Mouse (Mus musculus): ENCODE measurements around the gene Ets1. TPM values are rescaled to one million over a fixed set of nuclear protein-coding genes. Genes with fewer than 3 reads are reported as not detected.

Gene Ets1
- total RNA-seq, 2 experiments from 2014 or later = 10.6 to 11.3 TPM

DNA sequence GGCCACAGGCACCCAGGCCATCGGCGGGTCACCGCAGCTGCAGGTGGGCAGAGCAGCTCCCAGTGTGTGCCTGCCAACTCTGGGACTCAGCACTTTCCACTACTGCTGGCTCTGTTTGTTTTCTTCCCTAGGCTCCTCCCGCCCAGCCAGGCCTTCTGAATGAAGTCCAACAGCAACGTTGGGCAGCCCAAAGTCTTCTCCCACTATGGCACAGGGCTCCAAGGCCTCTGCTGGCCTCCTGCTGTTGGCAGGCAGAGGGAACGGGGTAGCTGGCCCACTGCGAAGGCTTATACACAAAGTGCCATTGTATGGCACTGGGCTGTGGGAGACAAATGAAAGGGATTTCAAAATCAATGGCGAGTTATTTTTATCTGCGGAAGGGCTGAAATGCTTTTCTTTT is 128.4 kb downstream of the Ets1 start:
- peak; percentile 49 to 64 for DNase-seq

DNA sequence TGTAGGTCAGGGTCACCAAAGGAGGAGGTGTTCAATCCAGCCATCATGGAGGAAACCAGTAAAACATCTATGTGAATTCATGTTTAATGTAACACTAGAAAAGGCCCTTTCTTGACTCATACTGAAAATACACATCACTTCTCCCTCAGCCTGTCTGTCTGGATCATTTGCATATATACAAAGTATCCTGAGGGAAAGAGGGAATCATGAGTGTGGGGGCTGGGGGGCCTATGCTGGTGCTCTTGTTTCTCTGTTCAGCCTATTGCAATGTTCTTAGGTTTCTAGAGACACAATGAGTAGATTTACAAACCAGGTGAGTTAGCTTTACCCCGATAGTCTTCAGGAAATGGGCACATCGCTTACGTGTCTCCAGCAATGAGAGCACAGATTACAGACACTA is 129.1 kb downstream of the Ets1 start:
- DNase-seq = no peak

DNA sequence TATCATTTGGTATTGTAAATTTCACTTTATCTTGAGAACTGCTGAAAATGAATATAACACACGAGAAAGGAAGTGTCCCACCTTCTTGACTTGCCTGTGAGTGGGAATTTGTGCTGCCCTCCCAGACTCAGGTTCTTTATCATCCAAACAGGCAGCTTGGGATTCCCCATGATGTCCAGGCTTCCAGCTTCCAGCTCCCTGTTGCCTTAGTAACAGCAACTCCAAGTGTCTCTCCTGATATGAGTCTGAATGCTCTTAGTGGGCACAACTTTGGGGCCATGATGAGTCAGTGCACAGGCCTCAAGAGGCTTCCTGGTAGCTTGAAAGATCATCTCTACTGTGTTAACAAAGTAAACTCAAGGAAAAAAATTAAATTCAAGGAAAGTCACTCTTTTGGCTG is 142.8 kb downstream of the Ets1 start:
- no peak for DNase-seq

DNA sequence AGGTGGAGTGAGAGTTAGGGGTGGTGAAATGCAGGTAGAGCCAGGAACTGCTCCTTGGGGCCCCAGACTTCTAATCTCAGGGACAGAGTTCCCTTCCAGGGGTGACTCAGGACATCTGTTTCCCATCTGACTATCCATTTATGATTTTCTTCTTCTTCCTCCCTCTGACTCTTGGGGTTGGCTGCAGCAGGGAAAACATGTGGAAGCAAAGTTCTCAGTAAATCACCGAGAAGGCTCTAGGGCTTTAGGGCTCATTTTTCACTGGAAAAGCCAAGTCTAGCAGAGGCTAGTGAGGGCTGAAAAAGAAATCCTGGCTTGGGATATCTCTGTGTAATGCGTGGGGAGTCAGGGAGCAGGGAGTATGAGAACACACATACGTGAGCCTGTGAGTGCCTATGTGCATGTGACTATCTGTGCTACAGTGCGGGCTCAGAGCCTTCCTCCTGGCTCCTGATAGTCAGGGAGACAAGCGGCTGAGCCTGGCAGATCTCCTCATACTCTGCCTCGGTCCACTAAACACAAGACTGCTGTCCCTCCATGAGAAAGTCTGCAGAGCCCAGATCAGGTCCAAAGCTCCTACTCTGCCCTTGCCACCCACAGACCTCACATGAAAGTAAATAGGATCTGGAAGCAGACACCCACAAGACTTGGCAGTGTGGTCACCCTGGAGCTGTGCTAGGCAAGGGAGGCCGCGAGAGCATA is 146.5 kb downstream of the Ets1 start:
- no peak for DNase-seq

DNA sequence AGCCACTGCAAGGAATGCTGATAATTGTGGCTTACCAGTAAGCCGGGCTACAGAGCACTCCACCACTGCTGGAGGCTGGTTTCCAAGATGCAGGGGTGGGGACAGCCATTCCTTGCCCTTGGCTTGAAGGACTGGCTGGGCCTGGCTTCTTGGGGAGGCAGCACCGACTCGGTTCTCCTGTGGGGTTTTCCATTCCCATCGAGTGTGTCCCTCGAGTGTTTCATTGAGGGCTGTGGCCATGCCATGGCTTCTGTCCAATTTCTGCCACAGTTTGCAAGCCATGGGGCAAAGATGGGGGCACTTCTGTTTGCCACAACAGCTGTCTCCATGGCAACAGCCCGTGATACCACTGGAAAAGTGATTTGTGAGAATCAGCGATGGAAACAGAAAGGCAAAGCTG is 151.1 kb downstream of the Ets1 start:
- DNase-seq = no peak

DNA sequence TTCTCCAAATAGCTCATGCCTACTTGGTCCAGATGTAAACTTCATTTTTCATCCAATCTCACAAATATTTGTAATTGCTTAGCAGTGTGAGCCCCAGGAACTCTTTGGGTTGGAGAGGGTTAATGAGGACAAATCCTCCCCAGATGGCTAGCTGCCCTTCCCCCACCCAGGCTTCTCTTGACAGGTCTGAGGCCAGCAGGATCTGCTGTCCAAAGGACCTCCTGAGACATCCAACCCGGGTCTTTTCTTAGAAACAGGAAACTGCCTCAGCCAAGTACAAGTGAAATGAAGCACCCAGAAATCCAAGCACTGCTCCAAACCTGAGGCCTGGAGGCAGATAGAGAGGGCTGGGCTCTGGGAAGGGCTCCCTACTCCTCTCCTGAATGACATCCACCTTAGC is 151.6 kb downstream of the Ets1 start:
- DNase-seq = no peak

DNA sequence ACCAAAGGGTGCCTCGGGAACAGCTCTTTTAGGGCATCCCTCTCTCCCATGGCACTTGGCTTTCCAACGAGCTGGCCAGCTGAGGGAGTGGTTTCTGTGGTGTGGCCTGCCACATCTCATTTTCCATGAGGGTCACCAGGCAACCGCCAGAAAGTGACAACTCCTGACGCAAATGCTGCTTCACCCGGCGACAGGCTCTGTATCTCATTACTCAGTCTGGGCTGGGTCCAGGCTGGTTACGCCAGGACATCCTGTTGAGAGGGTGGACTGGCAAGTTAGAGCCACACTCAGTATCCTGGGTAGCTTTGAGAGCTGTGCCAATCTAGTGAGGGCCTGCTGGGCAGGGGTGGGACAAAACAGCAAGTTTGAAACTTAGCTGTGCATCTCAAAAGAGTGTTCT is 153.3 kb downstream of the Ets1 start:
- no peak for DNase-seq

DNA sequence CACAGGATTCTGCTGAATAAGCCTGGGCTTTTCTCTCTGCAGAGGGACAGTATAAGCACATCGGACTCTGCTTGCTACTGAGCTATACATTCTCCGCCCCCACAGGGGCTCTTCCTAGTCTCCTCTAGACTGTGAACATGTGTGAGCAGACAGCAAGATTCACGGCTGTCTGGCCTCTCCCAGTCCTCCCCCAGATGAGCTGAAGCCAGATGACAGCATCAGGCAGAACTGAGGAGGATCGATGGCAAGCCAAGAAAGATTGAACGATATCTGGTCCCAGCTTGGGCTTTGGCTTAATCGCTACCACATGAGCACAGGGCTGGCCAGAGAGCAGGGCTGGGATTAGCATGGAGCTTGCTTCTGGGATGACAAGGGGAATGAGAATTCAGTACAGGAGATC is 155.7 kb downstream of the Ets1 start:
- no peak for DNase-seq

DNA sequence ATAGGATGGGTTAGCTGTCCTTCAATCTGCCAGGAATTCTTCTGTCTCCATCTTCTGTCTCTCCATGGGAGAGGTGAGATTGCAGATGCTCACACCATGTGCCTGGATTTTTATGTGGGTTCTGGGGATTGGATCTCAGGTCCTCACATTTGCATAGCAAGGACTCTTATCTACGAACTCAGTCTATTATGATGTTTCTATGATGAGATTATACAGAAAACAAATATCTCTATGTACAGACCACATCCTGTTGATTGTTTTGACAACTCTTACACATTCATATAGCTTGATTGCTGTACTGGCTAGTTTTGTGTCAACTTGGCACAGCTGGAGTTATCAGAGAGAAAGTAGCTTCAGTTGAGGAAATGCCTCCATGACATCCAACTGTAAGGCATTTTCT is 162.2 kb downstream of the Ets1 start:
- no peak for DNase-seq

DNA sequence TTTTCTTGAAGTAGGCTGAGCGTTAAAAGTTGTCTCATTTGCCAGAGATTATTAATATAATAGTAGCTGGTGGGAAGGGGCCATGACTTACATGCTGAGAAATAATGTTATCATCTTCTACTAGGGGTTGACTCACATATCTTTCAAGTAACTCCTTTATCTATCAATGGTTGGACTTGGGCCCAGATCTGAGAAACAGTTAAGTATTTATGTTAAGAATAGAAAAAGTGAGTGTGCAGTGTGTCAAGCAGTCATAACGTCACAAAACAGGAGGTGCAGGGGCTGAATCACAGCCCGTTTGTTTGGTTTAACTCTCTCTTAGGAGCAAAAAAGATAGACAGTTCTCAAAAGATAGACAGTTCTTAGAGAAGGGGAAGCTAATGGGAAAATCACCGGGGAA is 170.1 kb downstream of the Ets1 start:
- no peak for DNase-seq

Other genes starting within 250 kb of the Ets1 start
- 1 to 10 TPM; 5.4 to 6.3 TPM for gene Fli1, start 93.4 kb upstream of the Ets1 start, total RNA-seq (2021)

Measured in layer of hippocampus, postnatal 36 days (tissue).